Comparison of ENCODE assay signal across 22 mouse cellular contexts in the genomic region with DNA sequence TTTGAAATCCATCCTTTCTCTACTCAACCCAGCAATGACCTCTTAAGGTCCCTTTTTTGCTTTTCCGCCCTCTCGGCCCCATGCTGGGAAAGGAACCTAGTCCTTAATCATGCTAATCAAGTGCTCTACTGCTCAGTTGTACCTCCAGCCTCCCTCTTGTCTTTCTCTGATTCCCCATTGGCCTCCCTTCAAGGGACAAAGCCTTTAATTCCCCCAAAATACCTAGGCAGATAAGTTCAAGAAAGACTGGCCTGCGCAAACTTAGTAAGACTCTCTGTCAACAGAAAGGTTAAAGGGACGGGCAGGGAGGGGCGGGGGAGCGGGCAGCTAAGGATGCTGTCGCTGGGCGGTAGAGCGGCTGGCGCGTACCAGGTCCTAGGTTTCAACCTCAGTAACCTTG. TPM values are rescaled to one million over a fixed set of nuclear protein-coding genes. Genes with fewer than 3 reads are reported as not detected.
DNase-seq lines count a peak whose midpoint lies in the region; ATAC-seq and TF ChIP-seq lines count a peak whose summit lies in the region.
"Had no signal": no experiment of that assay in that cellular context is flagged by ENCODE, and none has a peak within 500 bp of the region (broad histone marks: within the 10 kb centered on the region; RNA-seq: fewer than 3 reads in every experiment).

No protein-coding gene starts in this region.

- ATAC-seq in forebrain, embryonic 12.5 days (ENCODE audit: low FRiP score): no peak
- ATAC-seq in forebrain, postnatal 0 days: no peak
- no peak for ATAC-seq in hindbrain, embryonic 12.5 days (ENCODE audit: low FRiP score)
- no peak for ATAC-seq in hindbrain, embryonic 16.5 days
- ATAC-seq: activated CD4-positive, CD25-positive, alpha-beta regulatory T cell, adult 4 months; liver, embryonic 12.5 days had no signal

- TF ChIP-seq CTCF in forebrain, postnatal 0 days (IDR thresholded peaks at IDR 0.05; ENCODE audit: low read depth): no peak

- no peaks in the 10 kb centered on the region for H3K9me3 ChIP-seq in forebrain, embryonic 12.5 days
- H3K9me3 ChIP-seq in forebrain, postnatal 0 days (ENCODE audit: low read length): no peaks in the 10 kb centered on the region
- H3K9me3 ChIP-seq in hindbrain, embryonic 12.5 days (replicated peaks): no peaks in the 10 kb centered on the region
- H3K9me3 ChIP-seq in hindbrain, embryonic 16.5 days (ENCODE audit: control insufficient read depth, low read length): no peaks in the 10 kb centered on the region
- no peaks in the 10 kb centered on the region for H3K9me3 ChIP-seq in embryonic facial prominence, embryonic 10.5 days
- H3K9me3 ChIP-seq: hindbrain, embryonic 13.5 days; liver, embryonic 12.5 days had no signal

- WGBS in forebrain, embryonic 12.5 days: 18% methylated on average over 11 of the region's 11 CpGs
- 30% methylated on average over 11 of the region's 11 CpGs for WGBS in forebrain, postnatal 0 days
- WGBS in hindbrain, embryonic 12.5 days: 22% methylated on average over 11 of the region's 11 CpGs
- WGBS in hindbrain, embryonic 16.5 days: 18% methylated on average over 11 of the region's 11 CpGs
- WGBS in embryonic facial prominence, embryonic 10.5 days: 19% methylated on average over 11 of the region's 11 CpGs

- H3K9ac ChIP-seq in forebrain, embryonic 12.5 days: no peak overlapping the region
- H3K9ac ChIP-seq in forebrain, postnatal 0 days: no peak overlapping the region
- H3K9ac ChIP-seq in hindbrain, embryonic 12.5 days: no peak overlapping the region
- H3K9ac ChIP-seq in hindbrain, embryonic 16.5 days (ENCODE audit: low read depth, low read length): no peak overlapping the region
- H3K9ac ChIP-seq: hindbrain, embryonic 13.5 days; liver, embryonic 12.5 days; lung, embryonic 14.5 days had no signal

- no peak overlapping the region for H3K4me3 ChIP-seq in forebrain, embryonic 12.5 days (replicated peaks)
- H3K4me3 ChIP-seq in forebrain, postnatal 0 days (ENCODE audit: low read depth, low read length): no peak overlapping the region
- no peak overlapping the region for H3K4me3 ChIP-seq in hindbrain, embryonic 12.5 days
- H3K4me3 ChIP-seq in hindbrain, embryonic 16.5 days (ENCODE audit: low read length): no peak overlapping the region
- no peak overlapping the region for H3K4me3 ChIP-seq in embryonic facial prominence, embryonic 10.5 days
- H3K4me3 ChIP-seq: hindbrain, embryonic 13.5 days; liver, embryonic 12.5 days had no signal

- DNase-seq in forebrain, postnatal 0 days: no peak
- peak; percentile 98 for DNase-seq in ES-CJ7 (ENCODE audit: low read depth, low spot score)
- peak; percentile 15 for DNase-seq in embryonic facial prominence, embryonic 10.5 days (ENCODE audit: low spot score)
- no peak for DNase-seq in lung, postnatal 25 days (ENCODE audit: low spot score)
- DNase-seq: adrenal gland, postnatal 10 days; cerebellum, adult 11 months; cerebellum, postnatal 10 days; kidney, adult 8-10 months; kidney, postnatal 36 days; left cerebral cortex, postnatal 4 days; lung, embryonic 14.5 days; lung, postnatal 4 days; right cerebral cortex, postnatal 4 days; thymus, adult 2 months had no signal

- peaks cover 33% of the 10 kb centered on the region for H3K27me3 ChIP-seq in forebrain, embryonic 12.5 days
- no peaks in the 10 kb centered on the region for H3K27me3 ChIP-seq in forebrain, postnatal 0 days (ENCODE audit: insufficient read depth, low read length)
- peaks cover 28% of the 10 kb centered on the region for H3K27me3 ChIP-seq in hindbrain, embryonic 12.5 days
- peaks cover 7% of the 10 kb centered on the region for H3K27me3 ChIP-seq in hindbrain, embryonic 16.5 days (replicated peaks; ENCODE audit: control insufficient read depth, insufficient read depth, low read length)
- peaks cover 80% of the 10 kb centered on the region for H3K27me3 ChIP-seq in embryonic facial prominence, embryonic 10.5 days (replicated peaks; ENCODE audit: low read depth, poor library complexity, severe bottlenecking)
- H3K27me3 ChIP-seq: CH12.LX had no signal

- peak overlapping the region; percentile 25 for H3K4me2 ChIP-seq in forebrain, embryonic 12.5 days
- no peak overlapping the region for H3K4me2 ChIP-seq in forebrain, postnatal 0 days (ENCODE audit: low read depth)
- H3K4me2 ChIP-seq in hindbrain, embryonic 12.5 days (replicated peaks): 0 out of 2 replicates have a peak overlapping the region, but pooled peaks have one; percentile 1
- no peak overlapping the region for H3K4me2 ChIP-seq in hindbrain, embryonic 16.5 days (ENCODE audit: low read length)
- H3K4me2 ChIP-seq: hindbrain, embryonic 13.5 days; liver, embryonic 12.5 days; lung, embryonic 14.5 days had no signal

- no peaks in the 10 kb centered on the region for H3K36me3 ChIP-seq in forebrain, embryonic 12.5 days (replicated peaks)
- no peaks in the 10 kb centered on the region for H3K36me3 ChIP-seq in forebrain, postnatal 0 days (ENCODE audit: insufficient read depth)
- H3K36me3 ChIP-seq in hindbrain, embryonic 12.5 days: no peaks in the 10 kb centered on the region
- H3K36me3 ChIP-seq in hindbrain, embryonic 16.5 days (ENCODE audit: control insufficient read depth, insufficient read depth, low read length): no peaks in the 10 kb centered on the region
- H3K36me3 ChIP-seq in embryonic facial prominence, embryonic 10.5 days (replicated peaks): no peaks in the 10 kb centered on the region
- H3K36me3 ChIP-seq: hindbrain, embryonic 13.5 days; liver, embryonic 12.5 days had no signal

- H3K27ac ChIP-seq in forebrain, embryonic 12.5 days: no peak overlapping the region
- H3K27ac ChIP-seq in forebrain, postnatal 0 days (ENCODE audit: low read depth, low read length): no peak overlapping the region
- no peak overlapping the region for H3K27ac ChIP-seq in hindbrain, embryonic 12.5 days
- H3K27ac ChIP-seq in hindbrain, embryonic 16.5 days (ENCODE audit: low read depth, low read length): no peak overlapping the region
- H3K27ac ChIP-seq in embryonic facial prominence, embryonic 10.5 days (replicated peaks): no peak overlapping the region
- H3K27ac ChIP-seq: hindbrain, embryonic 13.5 days; liver, embryonic 12.5 days had no signal

- peaks cover 4% of the 10 kb centered on the region; the same call in 1 of the 2 replicates for H3K4me1 ChIP-seq in forebrain, embryonic 12.5 days
- no peaks in the 10 kb centered on the region for H3K4me1 ChIP-seq in forebrain, postnatal 0 days (ENCODE audit: insufficient read depth)
- H3K4me1 ChIP-seq in hindbrain, embryonic 12.5 days: no peaks in the 10 kb centered on the region
- no peaks in the 10 kb centered on the region for H3K4me1 ChIP-seq in hindbrain, embryonic 16.5 days (ENCODE audit: control insufficient read depth, insufficient read depth, low read depth, low read length)
- no peaks in the 10 kb centered on the region for H3K4me1 ChIP-seq in embryonic facial prominence, embryonic 10.5 days
- H3K4me1 ChIP-seq: hindbrain, embryonic 13.5 days; liver, embryonic 12.5 days had no signal

RNA-seq across cellular contexts. Expression of a gene that starts 20.3 kb away (rescaled TPM):
- not detected in 2 replicates for polyA plus RNA-seq in forebrain, embryonic 12.5 days (2016; fragmentation: Nextera tagmentation; extraction: Ambion mirVana)
- 2.4 and 2.5 TPM in 2 replicates for total RNA-seq in forebrain, postnatal 0 days (2014; rRNA removed)
- 2.1 and 2.2 TPM in 2 replicates for polyA plus RNA-seq in forebrain, postnatal 0 days (2015; fragmentation: Nextera tagmentation; extraction: Ambion mirVana)
- 0.22 and 0.60 TPM in 2 replicates for polyA plus RNA-seq in hindbrain, embryonic 12.5 days (2016; fragmentation: Nextera tagmentation; extraction: Ambion mirVana)
- polyA plus RNA-seq in hindbrain, embryonic 16.5 days (2015; fragmentation: Nextera tagmentation; extraction: Ambion mirVana): 1.3 and 2.2 TPM in 2 replicates
- not detected in 2 replicates for polyA plus RNA-seq in embryonic facial prominence, embryonic 10.5 days (2016; fragmentation: Nextera tagmentation; extraction: Ambion mirVana)
- total RNA-seq: CH12.LX had no signal
- polyA plus RNA-seq: activated CD4-positive, CD25-positive, alpha-beta regulatory T cell, adult 4 months; heart, postnatal 0 days had no signal

RNA-seq across cellular contexts. Expression of a gene that starts 24.2 kb away (rescaled TPM):
- polyA plus RNA-seq in forebrain, embryonic 12.5 days (2016; fragmentation: Nextera tagmentation; extraction: Ambion mirVana): 37.5 and 37.8 TPM in 2 replicates
- total RNA-seq in forebrain, postnatal 0 days (2014; rRNA removed): 197 and 199 TPM in 2 replicates
- 94.7 and 102 TPM in 2 replicates for polyA plus RNA-seq in forebrain, postnatal 0 days (2015; fragmentation: Nextera tagmentation; extraction: Ambion mirVana)
- 43.5 and 52.6 TPM in 2 replicates for polyA plus RNA-seq in hindbrain, embryonic 12.5 days (2016; fragmentation: Nextera tagmentation; extraction: Ambion mirVana)
- 90.6 and 91.5 TPM in 2 replicates for polyA plus RNA-seq in hindbrain, embryonic 16.5 days (2015; fragmentation: Nextera tagmentation; extraction: Ambion mirVana)
- polyA plus RNA-seq in embryonic facial prominence, embryonic 10.5 days (2016; fragmentation: Nextera tagmentation; extraction: Ambion mirVana): 20.9 and 27.5 TPM in 2 replicates

RNA-seq across cellular contexts. Expression of a gene that starts 32.7 kb away (rescaled TPM):
- 636 and 666 TPM in 2 replicates for polyA plus RNA-seq in forebrain, embryonic 12.5 days (2016; fragmentation: Nextera tagmentation; extraction: Ambion mirVana)
- 379 and 402 TPM in 2 replicates for total RNA-seq in forebrain, postnatal 0 days (2014; rRNA removed)
- polyA plus RNA-seq in forebrain, postnatal 0 days (2015; fragmentation: Nextera tagmentation; extraction: Ambion mirVana): 246 and 266 TPM in 2 replicates
- polyA plus RNA-seq in hindbrain, embryonic 12.5 days (2016; fragmentation: Nextera tagmentation; extraction: Ambion mirVana): 502 and 525 TPM in 2 replicates
- polyA plus RNA-seq in hindbrain, embryonic 16.5 days (2015; fragmentation: Nextera tagmentation; extraction: Ambion mirVana): 256 and 286 TPM in 2 replicates
- 646 and 656 TPM in 2 replicates for polyA plus RNA-seq in embryonic facial prominence, embryonic 10.5 days (2016; fragmentation: Nextera tagmentation; extraction: Ambion mirVana)

RNA-seq across cellular contexts. Expression of a gene that starts 52.4 kb away (rescaled TPM):
- polyA plus RNA-seq in forebrain, embryonic 12.5 days (2016; fragmentation: Nextera tagmentation; extraction: Ambion mirVana): 3.3 and 3.9 TPM in 2 replicates
- total RNA-seq in forebrain, postnatal 0 days (2014; rRNA removed): 0.86 and 4.2 TPM in 2 replicates
- 0.61 and 0.75 TPM in 2 replicates for polyA plus RNA-seq in forebrain, postnatal 0 days (2015; fragmentation: Nextera tagmentation; extraction: Ambion mirVana)
- 3.7 and 7.5 TPM in 2 replicates for polyA plus RNA-seq in hindbrain, embryonic 12.5 days (2016; fragmentation: Nextera tagmentation; extraction: Ambion mirVana)
- 0.78 and 7.2 TPM in 2 replicates for polyA plus RNA-seq in hindbrain, embryonic 16.5 days (2015; fragmentation: Nextera tagmentation; extraction: Ambion mirVana)
- 2.3 and 3.2 TPM in 2 replicates for polyA plus RNA-seq in embryonic facial prominence, embryonic 10.5 days (2016; fragmentation: Nextera tagmentation; extraction: Ambion mirVana)

Comparison
In these comparisons a context has a peak if more than half of its experiments do, and no peak if none do; other contexts are left out.
1. H3K4me2 ChIP-seq: peak in forebrain, embryonic 12.5 days (single experiment) and hindbrain, embryonic 12.5 days (single experiment); none in forebrain, postnatal 0 days (single experiment) and hindbrain, embryonic 16.5 days (single experiment).
2. DNase-seq: peak in ES-CJ7 (single experiment) and embryonic facial prominence, embryonic 10.5 days (single experiment); none in forebrain, postnatal 0 days (single experiment) and lung, postnatal 25 days (single experiment).